Mouse (Mus musculus) adrenal gland, postnatal 10 days (tissue): ENCODE results near the gene Slc22a21. TPM values are rescaled to one million over a fixed set of nuclear protein-coding genes. Genes with fewer than 3 reads are reported as not detected.
"Not testable (repeated sequence)": the region's sequence is repeated elsewhere in the genome, so short reads cannot be mapped to it uniquely, and the experiment has no call there.

Source experiments
- DNase-seq: peaks from one replicate; pipeline ENCODE4 v3.0.0; 2021; ENCODE audit warnings: mixed read lengths
- total RNA-seq, 2 experiments: library from RNA; stranded (reverse); gene quantifications; 2 replicates each; pipeline ENCODE4 v1.2.3; 2021

Slc22a21 gene
- total RNA-seq, 2 experiments from 2014 or later, result 4.4 to 5.8 TPM

- DNase-seq, result peak; percentile 75
Observed at GRCm38 (mm10) chr11:54002147-54002760, 22.1 kb upstream of the Slc22a21 start.

GRCm38 (mm10) chr11:53997661-53998060, 17.5 kb upstream of the Slc22a21 start:
- no peak for DNase-seq

- DNase-seq, result no peak
Observed at GRCm38 (mm10) chr11:53992264-53992663, 12.1 kb upstream of the Slc22a21 start.

GRCm38 (mm10) chr11:53989232-53989631, 9.1 kb upstream of the Slc22a21 start:
- no peak for DNase-seq

GRCm38 (mm10) chr11:53988081-53988480, 7.9 kb upstream of the Slc22a21 start:
- DNase-seq, result no peak

- no peak for DNase-seq
Observed at GRCm38 (mm10) chr11:53981396-53981795, 1.3 kb upstream of the Slc22a21 start.

- DNase-seq, result peak; percentile 47
Observed at GRCm38 (mm10) chr11:53979456-53979787, 710 bp downstream of the Slc22a21 start.

- DNase-seq, result no peak
Observed at GRCm38 (mm10) chr11:53977672-53978071, 2.5 kb downstream of the Slc22a21 start.

- DNase-seq, result no peak
Observed at GRCm38 (mm10) chr11:53975559-53975958, 4.6 kb downstream of the Slc22a21 start.

- DNase-seq, result no peak
Observed at GRCm38 (mm10) chr11:53958984-53959383, 21.1 kb downstream of the Slc22a21 start.

GRCm38 (mm10) chr11:53958176-53958575, 22.0 kb downstream of the Slc22a21 start:
- peak; percentile 24 for DNase-seq

GRCm38 (mm10) chr11:53956636-53957035, 23.5 kb downstream of the Slc22a21 start:
- DNase-seq, result no peak

GRCm38 (mm10) chr11:53954653-53955052, 25.5 kb downstream of the Slc22a21 start:
- no peak for DNase-seq

- DNase-seq, result not testable (repeated sequence)
Observed at GRCm38 (mm10) chr11:53950133-53950532, 30.0 kb downstream of the Slc22a21 start.

- peak; percentile 31 for DNase-seq
Observed at GRCm38 (mm10) chr11:53931944-53932318, 48.2 kb downstream of the Slc22a21 start.

- peak; percentile 75 for DNase-seq
Observed at GRCm38 (mm10) chr11:53931091-53931943, 48.8 kb downstream of the Slc22a21 start.

- no peak for DNase-seq
Observed at GRCm38 (mm10) chr11:53929741-53930140, 50.4 kb downstream of the Slc22a21 start.

- no peak for DNase-seq
Observed at GRCm38 (mm10) chr11:53928585-53928984, 51.5 kb downstream of the Slc22a21 start.

GRCm38 (mm10) chr11:53926303-53926702, 53.8 kb downstream of the Slc22a21 start:
- no peak for DNase-seq

GRCm38 (mm10) chr11:53918851-53919250, 61.3 kb downstream of the Slc22a21 start:
- DNase-seq, result no peak

- DNase-seq, result no peak
Observed at GRCm38 (mm10) chr11:53911011-53911410, 69.1 kb downstream of the Slc22a21 start.

- no peak for DNase-seq
Observed at GRCm38 (mm10) chr11:53908686-53909085, 71.4 kb downstream of the Slc22a21 start.

GRCm38 (mm10) chr11:53904534-53904925, 75.6 kb downstream of the Slc22a21 start:
- DNase-seq, result no peak
